Mouse (Mus musculus) ZHBTc4 (cell line): ENCODE measurements around the gene Itpr2.
A peak's percentile ranks its signal among the peaks of the same experiment; 100 is the strongest.

Experiments
- DNase-seq: peaks from one replicate; pipeline ENCODE4 v3.0.0-alpha.2; 2011; ENCODE audit warnings: low read depth, low spot score

The Itpr2 gene

GRCm38 (mm10) chr6:146270162-146270561 is 231.9 kb downstream of the Itpr2 start:
- no peak for DNase-seq

GRCm38 (mm10) chr6:146269291-146269690 is 232.7 kb downstream of the Itpr2 start:
- DNase-seq = no peak

- DNase-seq = no peak
Measured at GRCm38 (mm10) chr6:146260674-146261376, 241.2 kb downstream of the Itpr2 start.

DNA sequence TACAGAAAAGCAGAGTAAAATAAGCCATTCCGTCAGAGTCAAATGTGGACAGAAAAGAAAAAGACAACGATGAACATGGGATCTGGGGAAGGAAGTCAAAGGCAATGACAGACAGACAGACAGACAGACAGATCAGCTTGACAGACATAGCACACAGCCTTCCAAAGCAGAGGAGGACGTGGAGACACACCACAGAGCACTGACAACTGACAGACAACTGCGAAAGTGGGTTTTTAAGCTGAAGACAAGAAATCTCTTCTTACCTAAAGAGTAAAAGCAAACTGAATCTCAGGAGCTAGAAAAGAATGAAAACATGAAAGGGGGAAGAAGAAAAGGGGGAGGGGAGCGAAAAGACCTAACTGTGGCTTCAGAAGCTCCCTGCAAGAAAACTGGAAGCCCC is 243.3 kb downstream of the Itpr2 start:
- no peak for DNase-seq

DNA sequence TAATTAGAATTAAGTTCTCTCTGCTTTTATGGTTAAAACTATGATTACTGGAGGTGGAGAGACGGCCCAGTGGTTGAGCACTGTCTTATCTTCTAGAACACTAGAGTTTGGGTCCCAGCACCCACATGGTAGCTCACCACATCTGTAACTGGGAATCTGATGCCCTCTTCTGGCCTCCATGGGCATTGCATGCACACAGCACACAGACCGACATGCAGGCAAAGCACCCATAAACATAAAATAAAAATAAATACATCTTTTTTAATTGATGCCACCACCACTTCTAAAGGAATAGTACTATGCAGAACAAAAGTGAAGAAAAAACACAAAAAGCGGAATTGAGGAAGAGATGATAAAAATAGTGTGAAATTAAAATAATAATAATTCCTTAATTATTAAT is 243.8 kb downstream of the Itpr2 start:
- DNase-seq = peak; percentile 39

- peak; percentile 70 for DNase-seq
Measured at GRCm38 (mm10) chr6:146256947-146257670, 244.9 kb downstream of the Itpr2 start.

DNA sequence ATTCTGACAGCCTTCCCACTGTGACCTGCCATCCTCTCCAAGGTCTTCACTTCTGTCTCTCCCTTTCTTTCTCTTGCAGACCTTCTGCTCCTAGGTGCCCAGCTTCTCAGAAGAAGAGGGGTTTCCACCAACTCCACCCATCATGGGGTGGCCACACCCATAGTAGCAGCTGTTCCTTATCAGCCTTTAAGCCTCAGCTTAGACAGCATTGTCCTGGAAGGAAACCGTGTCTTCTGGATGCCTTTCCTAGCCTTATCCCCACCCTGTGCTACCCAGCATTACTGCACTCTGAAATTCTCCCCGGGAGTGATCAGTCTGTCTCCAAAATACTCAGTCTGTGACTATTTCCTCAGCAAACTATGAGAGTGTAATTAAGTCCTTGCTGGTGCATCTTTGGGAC is 245.6 kb downstream of the Itpr2 start:
- no peak for DNase-seq

- DNase-seq = no peak
Measured at GRCm38 (mm10) chr6:146255656-146256055, 246.4 kb downstream of the Itpr2 start.

DNA sequence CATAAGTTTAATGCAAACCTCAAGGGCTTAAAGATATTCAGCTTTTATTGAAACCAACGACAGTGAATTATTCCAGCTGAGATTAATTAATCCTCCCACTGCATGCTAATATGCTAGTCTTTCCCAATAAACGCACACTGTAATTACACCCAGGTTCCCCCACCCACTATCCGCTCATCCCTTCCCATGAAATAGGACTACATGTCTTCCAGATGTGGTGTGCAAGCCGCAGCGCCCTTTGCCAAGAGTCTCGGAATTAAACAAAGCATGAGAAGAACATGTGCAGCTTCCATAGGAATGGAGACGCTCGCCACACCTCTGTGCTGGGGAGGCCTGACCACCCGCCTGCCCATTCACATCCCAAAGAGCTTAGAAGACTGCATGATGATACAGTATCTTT is 247.1 kb downstream of the Itpr2 start:
- DNase-seq = no peak

- no peak for DNase-seq
Measured at GRCm38 (mm10) chr6:146254216-146254820, 247.7 kb downstream of the Itpr2 start.

GRCm38 (mm10) chr6:146249096-146249495 is 252.9 kb downstream of the Itpr2 start:
- DNase-seq = peak; percentile 21

DNA sequence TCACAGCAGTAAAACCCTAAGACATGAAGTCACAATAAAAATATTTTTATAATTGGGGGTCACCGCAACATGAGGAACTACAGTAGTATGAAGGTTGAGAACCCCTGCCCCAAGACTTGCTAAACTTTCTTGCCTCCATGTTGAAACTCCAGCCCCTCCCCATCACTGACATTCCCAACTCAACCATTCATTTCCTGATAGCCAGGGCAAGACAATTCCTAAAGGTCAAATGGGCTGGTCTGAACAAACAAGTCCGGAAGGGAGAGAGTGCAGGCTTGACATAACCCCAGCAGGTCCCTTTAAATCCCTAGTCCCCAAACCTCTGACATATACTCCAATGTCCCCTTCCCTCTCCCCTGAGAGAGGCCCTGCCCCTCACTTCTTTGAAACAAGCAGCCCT is 253.7 kb downstream of the Itpr2 start:
- DNase-seq = peak; percentile 70

DNA sequence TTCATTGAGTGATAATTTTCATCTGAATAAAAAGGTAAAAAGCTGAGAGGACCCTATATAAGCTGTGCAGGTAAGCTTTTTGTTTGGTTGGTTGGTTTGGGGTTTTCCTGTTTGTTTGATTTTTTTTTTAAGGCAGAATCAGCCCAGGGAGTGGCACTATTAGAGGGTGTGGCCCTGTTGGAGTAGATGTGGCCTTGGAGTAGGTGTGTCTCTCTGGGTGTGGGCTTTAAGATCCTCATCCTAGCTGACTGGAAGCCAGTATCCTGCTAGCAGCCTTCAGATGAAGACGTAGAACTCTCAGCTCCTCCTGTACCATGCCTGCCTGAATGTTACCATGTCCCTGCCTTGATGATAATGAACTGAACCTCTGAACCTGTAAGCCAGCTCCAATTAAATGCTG is 254.1 kb downstream of the Itpr2 start:
- peak; percentile 46 for DNase-seq

DNA sequence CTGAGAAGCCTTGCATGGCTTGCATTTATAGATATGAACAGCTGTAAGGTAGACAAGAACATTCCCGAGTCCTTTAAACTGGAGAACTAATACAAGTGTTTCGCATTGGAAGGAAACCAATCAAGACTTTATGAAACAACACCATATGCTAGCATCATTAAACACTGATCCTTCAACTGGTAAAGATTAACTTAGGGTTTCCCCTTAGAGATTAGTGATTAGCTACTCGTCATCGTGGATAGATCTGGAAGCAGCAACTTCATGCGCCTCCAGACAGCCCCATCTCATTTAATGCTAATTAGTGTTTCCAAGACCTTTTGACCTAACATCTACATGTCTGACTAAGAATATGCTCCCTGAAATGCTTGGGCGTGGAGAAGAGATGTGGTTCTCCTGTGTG is 255.7 kb downstream of the Itpr2 start:
- no peak for DNase-seq

GRCm38 (mm10) chr6:146245888-146246287 is 256.1 kb downstream of the Itpr2 start:
- DNase-seq = no peak

- no peak for DNase-seq
Measured at GRCm38 (mm10) chr6:146243068-146243467, 259.0 kb downstream of the Itpr2 start.

- no peak for DNase-seq
Measured at GRCm38 (mm10) chr6:146241336-146241735, 260.7 kb downstream of the Itpr2 start.

GRCm38 (mm10) chr6:146235165-146235564 is 266.9 kb downstream of the Itpr2 start:
- DNase-seq = no peak

DNA sequence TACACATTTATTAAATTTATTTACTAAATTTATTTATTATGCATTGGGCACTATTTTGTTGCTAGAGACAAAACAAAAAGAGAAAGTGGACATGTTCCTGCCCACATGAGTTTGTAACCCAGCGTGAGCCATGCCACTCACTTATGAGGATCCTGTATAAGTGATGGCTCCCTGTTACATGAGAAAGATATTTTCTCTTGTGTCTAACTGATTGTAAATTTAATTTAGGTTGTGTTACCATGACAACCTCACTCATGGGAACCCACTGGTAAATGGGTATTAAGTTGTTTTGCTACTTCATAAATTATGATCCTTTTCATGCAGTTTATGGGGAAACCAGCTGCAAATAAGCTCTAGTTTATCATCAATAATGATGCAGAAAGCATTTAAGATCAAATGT is 267.6 kb downstream of the Itpr2 start:
- no peak for DNase-seq

DNA sequence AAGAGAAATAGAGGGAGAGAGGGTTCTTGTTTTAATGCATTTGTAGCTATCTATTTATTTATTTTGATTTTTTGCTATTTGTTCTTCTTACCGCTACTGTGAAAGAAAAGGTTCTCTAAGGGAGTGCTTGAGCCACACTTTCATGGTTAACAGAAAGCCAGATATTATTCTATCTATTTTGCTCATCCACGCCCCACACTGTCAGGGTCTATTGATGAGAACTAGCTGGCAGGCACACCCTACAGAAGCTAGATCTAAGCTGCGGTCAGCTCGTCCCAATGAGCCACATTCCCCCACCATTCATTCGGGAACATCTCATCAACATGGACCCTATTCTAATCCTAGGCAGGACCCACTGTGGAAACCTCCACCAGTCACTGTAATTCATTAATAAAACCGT is 271.1 kb downstream of the Itpr2 start:
- no peak for DNase-seq

DNA sequence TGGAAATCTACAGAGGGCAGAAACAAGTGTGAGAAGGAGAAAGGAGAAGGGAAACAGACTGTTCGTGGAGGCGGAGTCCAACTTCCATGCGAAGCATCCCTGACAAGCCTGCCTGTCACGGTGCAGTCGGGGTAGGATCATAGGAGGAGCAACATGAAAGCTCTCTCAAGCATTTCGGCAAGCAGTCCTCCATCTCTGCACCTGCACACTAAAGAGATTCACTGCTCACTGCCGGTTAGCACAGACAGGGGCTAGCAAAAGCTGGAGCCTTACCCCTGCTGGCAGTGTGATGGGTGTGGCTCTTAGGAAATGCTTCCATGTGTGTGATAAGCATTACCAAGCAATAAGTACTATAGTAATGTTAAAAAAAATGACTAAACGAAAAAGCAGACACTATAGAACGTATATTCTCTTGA is 271.6 kb downstream of the Itpr2 start:
- peak; percentile 19 for DNase-seq

GRCm38 (mm10) chr6:146229967-146230366 is 272.1 kb downstream of the Itpr2 start:
- no peak for DNase-seq

GRCm38 (mm10) chr6:146229519-146229918 is 272.5 kb downstream of the Itpr2 start:
- no peak for DNase-seq
